Mouse (Mus musculus): ENCODE results near the gene Clec14a. TPM values are rescaled to one million over a fixed set of nuclear protein-coding genes. Genes with fewer than 3 reads are reported as not detected.
A peak's percentile ranks its signal among the peaks of the same experiment; 100 is the strongest.
"Not testable (repeated sequence)": the region's sequence is repeated elsewhere in the genome, so short reads cannot be mapped to it uniquely, and the experiment has no call there.

The Clec14a gene
- 10 to 100 TPM; 15.2 to 20.2 TPM for total RNA-seq (2021)

- DNase-seq (ENCODE audit: low spot score): peak; percentile 62
- intact Hi-C loops (cut with DNase I): loop anchor here (5.0 kb wide), 1 partner anchor 53 kb away; no protein-coding TSS in a partner anchor
Observed at GRCm38 (mm10) chr12:58268563-58269501, at the start of gene Clec14a. Gene Clec14a, minus strand, starts transcription at chr12:58269290.

- no peak for DNase-seq (ENCODE audit: low spot score)
- intact Hi-C loops (cut with DNase I): no loop called here
Observed at GRCm38 (mm10) chr12:58307835-58308234, 38.7 kb upstream of the Clec14a start.

- intact Hi-C loops (cut with DNase I); DNase-seq (ENCODE audit: low spot score): not testable (repeated sequence)
Observed at GRCm38 (mm10) chr12:58306402-58306801, 37.3 kb upstream of the Clec14a start.

GRCm38 (mm10) chr12:58305567-58305966, 36.5 kb upstream of the Clec14a start:
- DNase-seq (ENCODE audit: low spot score): no peak
- intact Hi-C loops (cut with DNase I): no loop called here

- no peak for DNase-seq (ENCODE audit: low spot score)
- intact Hi-C loops (cut with DNase I): no loop called here
Observed at GRCm38 (mm10) chr12:58296980-58297379, 27.9 kb upstream of the Clec14a start.

- intact Hi-C loops (cut with DNase I): no loop called here
- DNase-seq (ENCODE audit: low spot score): no peak
Observed at GRCm38 (mm10) chr12:58285912-58286311, 16.8 kb upstream of the Clec14a start.

- intact Hi-C loops (cut with DNase I): no loop called here
- DNase-seq (ENCODE audit: low spot score): no peak
Observed at GRCm38 (mm10) chr12:58270520-58270919, 1.4 kb upstream of the Clec14a start.

- no peak for DNase-seq (ENCODE audit: low spot score)
- intact Hi-C loops (cut with DNase I): loop anchor here (5.0 kb wide), 1 partner anchor 53 kb away; no protein-coding TSS in a partner anchor
Observed at GRCm38 (mm10) chr12:58269505-58269904, 415 bp upstream of the Clec14a start.

GRCm38 (mm10) chr12:58268186-58268562, 916 bp downstream of the Clec14a start:
- peak; percentile 8 for DNase-seq (ENCODE audit: low spot score)
- intact Hi-C loops (cut with DNase I): loop anchor here (5.0 kb wide), 1 partner anchor 54 kb away; no protein-coding TSS in a partner anchor

GRCm38 (mm10) chr12:58267779-58268178, 1.3 kb downstream of the Clec14a start:
- no peak for DNase-seq (ENCODE audit: low spot score)
- intact Hi-C loops (cut with DNase I): loop anchor here (2.0 to 5.0 kb wide), 2 partner anchors 55 kb away; no protein-coding TSS in a partner anchor

- intact Hi-C loops (cut with DNase I): no loop called here
- DNase-seq (ENCODE audit: low spot score): no peak
Observed at GRCm38 (mm10) chr12:58251901-58252300, 17.2 kb downstream of the Clec14a start.

- DNase-seq (ENCODE audit: low spot score): no peak
- intact Hi-C loops (cut with DNase I): no loop called here
Observed at GRCm38 (mm10) chr12:58232489-58232888, 36.6 kb downstream of the Clec14a start.

GRCm38 (mm10) chr12:58225644-58226043, 43.4 kb downstream of the Clec14a start:
- no peak for DNase-seq (ENCODE audit: low spot score)
- intact Hi-C loops (cut with DNase I): no loop called here

GRCm38 (mm10) chr12:58219078-58219477, 50.0 kb downstream of the Clec14a start:
- intact Hi-C loops (cut with DNase I): loop anchor here (10.0 kb wide), 1 partner anchor 416 kb away; no protein-coding TSS in a partner anchor
- DNase-seq (ENCODE audit: low spot score): no peak

- DNase-seq (ENCODE audit: low spot score): no peak
- intact Hi-C loops (cut with DNase I): loop anchor here (10.0 kb wide), 1 partner anchor 419 kb away; no protein-coding TSS in a partner anchor
Observed at GRCm38 (mm10) chr12:58216218-58216617, 52.9 kb downstream of the Clec14a start.

Other genes with a start within 250 kb of the Clec14a start
- not detected for gene Sstr1, start 57.5 kb downstream of the Clec14a start, total RNA-seq (2021)

All from heart, postnatal 25 days (tissue).